Mouse (Mus musculus) gastrocnemius, postnatal 25 days (tissue): ENCODE data around the gene Mertk. TPM values are rescaled to one million over a fixed set of nuclear protein-coding genes. Genes with fewer than 3 reads are reported as not detected.
A peak's percentile ranks its signal among the peaks of the same experiment; 100 is the strongest.
"Not testable (repeated sequence)": the region's sequence is repeated elsewhere in the genome, so short reads cannot be mapped to it uniquely, and the experiment has no call there.

Source experiments
- DNase-seq: peaks from one replicate; pipeline ENCODE4 v3.0.0; 2022
- long read RNA-seq, 2 experiments: library from polyadenylated mRNA; stranded (forward); transcript quantifications; one replicate each; pipeline ENCODE4 v2.0.0; 2021
- total RNA-seq, 2 experiments: library from RNA; stranded (reverse); gene quantifications; 1 replicate in 1 of 2; 2 replicates in 1 of 2; pipeline ENCODE4 v1.2.3; 2021

The Mertk gene
- 1 to 10 TPM; 1.7 to 2.6 TPM for total RNA-seq
- long read RNA-seq, experiment 1, partial matches to known transcripts: 1 of 1 reads
- long read RNA-seq, experiment 1, other reads (novel, unspliced or antisense): 0 of 1 reads
- long read RNA-seq, experiment 2, partial matches to known transcripts: 0 of 1 reads
- long read RNA-seq, experiment 2, other reads (novel, unspliced or antisense): 1 of 1 reads

DNA sequence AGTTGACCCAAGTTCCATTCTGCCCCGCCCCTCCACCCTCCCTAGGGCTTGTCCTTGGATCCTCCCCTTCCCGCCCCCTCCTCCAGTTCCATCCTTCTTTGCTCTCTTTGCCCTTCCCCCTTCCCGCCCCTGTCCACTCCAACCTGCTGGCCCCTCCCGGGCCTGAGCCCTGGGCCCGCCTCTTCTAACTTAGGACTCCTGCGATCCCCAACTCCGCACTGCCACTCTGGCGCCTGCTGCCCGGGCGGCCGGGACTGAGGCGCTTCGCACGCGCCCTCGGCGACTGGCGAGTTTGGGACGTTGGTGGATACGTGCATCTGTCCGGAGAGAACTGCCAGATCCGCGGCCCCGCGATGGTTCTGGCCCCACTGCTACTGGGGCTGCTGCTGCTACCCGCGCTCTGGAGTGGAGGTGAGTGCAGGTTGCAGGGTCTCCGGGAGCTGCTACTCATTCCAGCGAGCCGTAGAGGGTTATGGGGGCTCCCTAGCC is at the start of gene Mertk:
Mertk (plus strand) TSS at position 264 of the 489 bp plus-strand sequence.
- DNase-seq: peak; percentile 90

DNA sequence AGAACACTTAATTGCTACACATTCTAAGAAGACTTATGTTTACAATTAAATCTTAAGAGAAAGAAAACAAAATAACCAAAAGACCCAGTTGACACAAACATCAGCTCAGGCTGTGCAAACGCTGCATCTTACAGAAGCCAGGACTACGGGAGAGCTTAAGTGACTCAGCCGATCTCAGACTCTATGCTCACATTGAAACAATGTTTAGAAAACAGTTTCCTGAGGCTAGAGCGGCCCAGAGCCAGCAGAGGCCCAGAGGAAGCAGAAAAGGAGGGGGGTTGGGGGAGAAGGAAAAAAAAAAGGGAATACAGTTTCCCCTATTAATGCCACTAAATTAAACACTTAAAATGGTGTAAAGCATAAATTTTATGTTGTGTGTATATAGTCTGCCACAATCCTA is 18.1 kb upstream of the Mertk start:
- no peak for DNase-seq

GRCm38 (mm10) chr2:128686921-128687557 is 11.7 kb upstream of the Mertk start, which contains the start of gene Anapc1:
TSS of gene Anapc1 (minus strand) at chr2:128687391.
- peak; percentile 82 for DNase-seq

DNA sequence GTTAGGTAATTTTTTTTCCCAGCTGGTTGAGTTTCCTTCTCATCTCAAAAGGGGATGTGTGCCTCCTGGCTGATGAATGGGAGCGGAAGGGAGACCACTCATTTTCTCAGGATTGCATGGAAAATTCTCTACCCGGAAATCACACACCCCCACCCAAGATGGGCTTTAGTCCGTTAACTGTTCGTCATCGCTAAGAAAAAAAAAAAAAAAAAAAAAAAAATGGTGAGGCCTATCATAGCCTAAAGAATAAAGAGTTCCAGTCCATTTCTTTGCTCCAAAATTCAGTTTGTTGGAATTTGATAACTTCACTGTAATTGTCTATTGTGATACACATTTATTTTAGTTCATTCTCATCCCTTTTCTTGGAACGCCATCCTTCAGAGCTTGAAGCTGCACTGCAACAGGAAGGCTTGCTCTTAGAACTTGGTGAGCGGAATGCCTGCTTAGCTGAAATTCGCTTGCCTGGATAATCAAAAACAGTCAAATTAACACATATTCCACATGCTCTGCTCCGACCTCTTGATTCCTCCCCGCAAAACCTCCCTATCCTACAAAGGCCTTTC is 11.1 kb upstream of the Mertk start:
- DNase-seq: no peak

- no peak for DNase-seq
These were observed 6.4 kb upstream of the Mertk start for GRCm38 (mm10) chr2:128692336-128692735.

GRCm38 (mm10) chr2:128692771-128693170 is 6.0 kb upstream of the Mertk start:
- DNase-seq: no peak

DNA sequence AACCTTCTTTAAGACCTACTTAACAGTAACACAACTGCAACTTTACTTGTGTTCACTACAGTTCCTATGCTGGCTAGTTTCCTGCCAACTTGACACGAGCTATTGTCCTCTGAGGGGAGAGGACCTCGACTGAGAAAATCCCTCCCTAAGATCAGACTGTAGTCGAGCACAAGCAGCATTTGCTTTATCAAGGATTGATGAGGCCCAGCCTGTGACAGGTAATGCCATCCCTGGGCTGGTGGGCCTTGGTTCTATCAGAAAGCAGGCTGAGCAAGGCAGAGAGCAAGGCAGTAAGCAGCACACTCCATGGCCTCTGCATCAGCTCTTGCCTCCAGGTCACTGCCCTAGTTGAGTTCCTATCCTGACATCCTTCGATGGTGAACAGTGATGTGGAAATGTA is 5.5 kb upstream of the Mertk start:
- no peak for DNase-seq

- DNase-seq: not testable (repeated sequence)
These were observed 4.9 kb upstream of the Mertk start for GRCm38 (mm10) chr2:128693828-128694227.

DNA sequence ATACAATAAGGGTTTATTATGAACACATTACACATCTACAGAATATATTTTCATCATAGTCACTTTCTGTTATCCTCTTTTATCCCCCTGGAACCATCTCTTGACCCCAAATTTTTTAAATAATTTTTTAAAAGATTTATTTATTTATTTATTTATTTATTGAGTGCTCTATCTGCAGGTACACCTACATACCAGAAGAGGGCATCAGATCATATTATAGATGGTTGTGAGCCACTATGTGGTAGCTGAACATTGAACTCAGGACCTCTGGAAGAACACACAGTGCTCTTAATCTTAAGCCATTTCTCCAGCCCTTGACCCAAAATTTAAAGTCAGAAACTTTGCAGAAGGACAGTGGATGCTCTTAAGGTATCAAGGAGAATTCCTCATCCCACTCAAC is 4.2 kb upstream of the Mertk start:
- no peak for DNase-seq

GRCm38 (mm10) chr2:128696426-128696825 is 2.3 kb upstream of the Mertk start:
- no peak for DNase-seq

- DNase-seq: no peak
These were observed 1.7 kb upstream of the Mertk start for GRCm38 (mm10) chr2:128697047-128697446.

DNA sequence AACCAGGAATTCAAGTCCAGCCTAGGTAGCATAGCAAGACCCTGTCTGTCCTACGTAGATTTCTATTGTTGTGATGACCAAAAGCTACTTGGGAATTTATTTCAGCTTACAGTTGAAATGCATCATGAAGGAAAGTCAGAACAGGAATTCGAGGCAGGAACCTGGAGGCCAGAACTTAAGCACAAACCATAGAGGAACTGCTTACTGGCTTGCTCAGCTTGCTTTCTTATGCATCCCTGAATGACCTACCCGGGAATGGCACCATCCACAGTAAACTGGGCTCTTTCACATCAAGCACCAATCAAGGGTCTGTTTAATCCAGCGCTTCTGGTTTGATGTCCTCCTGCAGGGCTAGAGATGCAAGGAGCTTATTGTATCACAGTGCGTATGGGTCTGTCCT is 1.2 kb upstream of the Mertk start:
- DNase-seq: no peak

GRCm38 (mm10) chr2:128698140-128698692 is 540 bp upstream of the Mertk start:
- peak; percentile 80 for DNase-seq

DNA sequence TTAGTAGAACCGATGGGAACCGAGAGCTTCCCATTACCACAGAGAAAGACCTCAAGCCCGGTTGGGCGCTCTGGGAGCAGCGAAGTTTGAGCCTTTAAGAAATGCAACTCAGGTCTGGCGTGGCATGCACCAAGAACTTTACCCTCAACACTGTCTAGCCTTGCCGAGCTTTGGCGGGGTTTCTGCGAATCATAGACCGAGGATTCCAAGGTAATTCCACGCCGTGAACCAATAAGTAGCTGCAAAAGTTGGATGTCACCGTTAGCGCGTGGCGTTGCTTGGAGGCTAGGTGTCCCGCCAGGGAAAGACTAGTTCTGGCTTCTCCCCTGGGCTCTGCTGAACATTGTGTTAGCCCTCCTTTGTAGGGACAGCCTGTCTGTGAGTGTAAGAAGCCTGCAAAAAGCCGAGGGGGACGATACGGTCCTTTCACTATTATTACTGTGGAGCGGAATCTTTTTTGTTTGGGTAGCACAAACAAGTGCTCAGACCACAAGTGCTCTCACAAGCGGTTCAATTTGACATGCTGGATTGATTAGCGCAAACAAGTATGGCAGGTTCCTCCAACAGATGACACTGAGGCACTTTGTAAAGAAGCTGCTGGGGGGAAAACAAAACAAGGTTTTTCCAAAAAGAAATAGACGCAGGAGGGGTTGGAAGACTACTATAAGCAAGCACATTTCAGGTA is 587 bp downstream of the Mertk start:
- DNase-seq: peak; percentile 26

GRCm38 (mm10) chr2:128704474-128704873 is 5.7 kb downstream of the Mertk start:
- no peak for DNase-seq

- no peak for DNase-seq
These were observed 10.5 kb downstream of the Mertk start for GRCm38 (mm10) chr2:128709264-128709663.

DNA sequence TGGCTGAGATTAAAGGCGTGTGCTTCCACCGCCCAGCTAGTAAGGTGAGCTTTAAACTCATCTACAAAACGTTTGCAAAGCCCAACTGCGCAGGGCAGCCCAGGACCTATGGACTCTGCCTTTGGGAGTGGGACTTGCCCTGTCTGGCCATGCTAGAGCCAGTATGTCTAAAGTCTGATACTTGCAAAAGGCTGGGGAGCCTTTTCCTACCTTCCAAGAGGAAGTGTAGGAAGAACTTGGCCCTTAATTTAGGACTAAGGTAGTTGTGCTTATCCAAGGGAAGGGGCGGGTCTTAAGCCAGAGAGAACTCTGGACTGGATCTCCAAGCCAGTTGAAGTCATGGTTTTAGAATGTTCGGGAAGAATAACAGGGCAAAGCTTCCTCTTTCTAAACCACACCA is 11.9 kb downstream of the Mertk start:
- DNase-seq: no peak

DNA sequence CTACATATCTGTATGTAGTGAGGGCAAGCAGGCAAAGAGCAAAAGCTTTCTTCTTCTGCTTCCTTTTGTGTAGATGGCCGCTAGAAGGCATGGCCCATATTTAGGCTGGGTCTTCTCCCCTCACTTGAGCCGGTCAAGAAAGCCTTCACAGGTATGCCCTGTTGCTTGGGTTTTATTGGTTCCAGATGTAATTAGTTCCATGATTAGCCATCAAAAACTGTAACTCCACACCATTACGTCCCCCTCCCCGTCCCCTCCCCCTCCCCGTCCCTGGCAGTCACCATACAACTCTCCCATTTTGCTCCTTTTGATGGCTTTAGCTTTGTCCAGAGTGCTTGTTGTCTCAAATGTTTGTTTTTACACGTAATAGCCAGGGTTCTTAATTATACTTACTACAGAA is 14.2 kb downstream of the Mertk start:
- DNase-seq: no peak

- no peak for DNase-seq
These were observed 14.8 kb downstream of the Mertk start for GRCm38 (mm10) chr2:128713548-128714003.

DNA sequence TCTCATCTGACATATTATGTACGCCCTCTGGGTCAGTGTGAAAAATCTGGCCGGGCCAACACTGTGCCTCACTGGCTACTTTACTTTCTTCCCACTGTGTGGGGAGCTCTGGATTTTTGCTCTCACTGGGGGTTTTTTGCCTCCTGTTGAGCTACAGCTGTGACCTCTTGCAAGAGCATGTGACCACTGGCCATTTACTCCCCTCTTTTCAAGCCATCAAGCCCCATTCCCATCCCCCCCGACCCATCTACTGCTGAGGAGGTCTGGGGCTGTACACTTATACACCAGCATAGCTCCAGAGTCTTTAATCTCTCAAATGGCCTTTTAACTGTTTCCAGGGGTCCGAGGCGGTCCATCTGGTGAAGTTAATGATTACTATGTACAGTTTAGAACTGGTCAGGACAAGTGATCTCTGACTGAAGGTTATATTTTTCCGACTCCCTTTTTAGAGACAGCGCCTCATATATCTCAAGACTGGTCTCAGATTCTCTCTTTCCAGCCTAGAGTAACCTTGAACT is 16.0 kb downstream of the Mertk start:
- DNase-seq: no peak

GRCm38 (mm10) chr2:128715979-128716378 is 17.2 kb downstream of the Mertk start:
- DNase-seq: no peak

DNA sequence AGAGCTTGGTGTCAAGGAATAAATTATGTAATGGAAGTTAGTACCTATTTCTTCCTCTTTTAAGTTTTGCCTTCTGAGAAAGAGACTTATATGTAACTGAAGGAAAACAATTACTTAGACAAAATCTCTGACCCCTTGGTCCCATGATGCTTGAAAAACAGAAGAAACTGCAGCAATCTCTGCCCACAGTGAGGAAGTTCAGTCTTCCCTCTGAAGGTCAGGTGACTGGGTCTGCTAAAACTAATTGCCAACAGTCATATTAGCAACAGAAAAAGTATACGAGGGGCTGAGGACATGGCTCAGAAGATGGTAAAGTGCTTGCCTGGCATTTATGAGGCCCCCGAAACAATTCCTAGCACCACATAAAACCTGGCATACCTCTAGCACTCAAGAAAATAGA is 20.6 kb downstream of the Mertk start:
- no peak for DNase-seq
